Mouse (Mus musculus) stomach, postnatal 0 days (tissue): Measurements from ENCODE around the gene Ssh3. TPM values are rescaled to one million over a fixed set of nuclear protein-coding genes. Genes with fewer than 3 reads are reported as not detected.

ENCODE experiments used
- ATAC-seq: fragments of 200-750 bp; cut with Nextera tagmentation; 2 replicates; pipeline ENCODE4 v1.8.0; 2017; ENCODE audit not compliant: low FRiP score, low TSS enrichment
- DNase-seq: peaks from one replicate; pipeline ENCODE4 v3.0.0-alpha.2; 2016; ENCODE audit warnings: low spot score
- H3K27ac ChIP-seq: fragments of 300-500 bp; sonication (generic); replicated peaks from 2 replicates; pipeline ENCODE4 v1.5.1; 2014; ENCODE audit warnings: mild to moderate bottlenecking, control low read depth
- H3K27me3 ChIP-seq: fragments of 300-500 bp; sonication (generic); 2 replicates; pipeline ENCODE4 v1.6.1; 2014; ENCODE audit warnings: low read length; ENCODE audit not compliant: control insufficient read depth, insufficient read depth
- H3K36me3 ChIP-seq: fragments of 300-500 bp; sonication (generic); 2 replicates; pipeline ENCODE4 v1.6.1; 2014; ENCODE audit warnings: low read length, mixed read lengths; ENCODE audit not compliant: control insufficient read depth, insufficient read depth
- H3K4me1 ChIP-seq: fragments of 300-500 bp; sonication (generic); replicated peaks from 2 replicates; pipeline ENCODE4 v1.6.1; 2014; ENCODE audit warnings: antibody characterized with exemption; ENCODE audit not compliant: control insufficient read depth, insufficient read depth
- H3K4me2 ChIP-seq: fragments of 300-500 bp; sonication (generic); replicated peaks from 2 replicates; pipeline ENCODE4 v1.6.1; 2014; ENCODE audit warnings: low read depth, mild to moderate bottlenecking, control low read depth, moderate library complexity
- H3K4me3 ChIP-seq: fragments of 300-500 bp; sonication (generic); 2 replicates; pipeline ENCODE4 v1.5.1; 2014; ENCODE audit warnings: low read depth, low read length, control low read depth
- H3K9ac ChIP-seq: fragments of 300-500 bp; sonication (generic); 2 replicates; pipeline ENCODE4 v1.6.1; 2014; ENCODE audit warnings: mild to moderate bottlenecking, low read length, control low read depth, mixed read lengths
- H3K9me3 ChIP-seq: fragments of 300-500 bp; sonication (generic); 2 replicates; pipeline ENCODE4 v1.6.1; 2016; ENCODE audit warnings: low read length; ENCODE audit not compliant: control insufficient read depth
- CTCF ChIP-seq: IDR thresholded peaks from 2 replicates; pipeline ENCODE4 v1.5.1; 2016; ENCODE audit warnings: antibody characterized with exemption, low read depth, mild to moderate bottlenecking, moderate library complexity
- EP300 ChIP-seq: optimal IDR thresholded peaks from 2 replicates; pipeline ENCODE3; 2016; ENCODE audit warnings: antibody characterized with exemption
- WGBS: fragments of 180-500 bp; shearing (Covaris S2); extraction: QIAGEN DNeasy Blood & Tissue Kit; methylation state at CpG from one replicate; pipeline ENCODE4 v1.1.7; 2014; 5-methylcytosine and 5-hydroxymethylcytosine counted together
- polyA plus RNA-seq: library from polyadenylated mRNA; unstranded; fragments of >200 nt; fragmentation: Nextera tagmentation; extraction: Ambion mirVana; gene quantifications from 2 replicates; pipeline ENCODE4 v1.2.1, GENCODE M21; 2015

The Ssh3 gene
- polyA plus RNA-seq: 36.9 and 41.0 TPM in 2 replicates

DNA sequence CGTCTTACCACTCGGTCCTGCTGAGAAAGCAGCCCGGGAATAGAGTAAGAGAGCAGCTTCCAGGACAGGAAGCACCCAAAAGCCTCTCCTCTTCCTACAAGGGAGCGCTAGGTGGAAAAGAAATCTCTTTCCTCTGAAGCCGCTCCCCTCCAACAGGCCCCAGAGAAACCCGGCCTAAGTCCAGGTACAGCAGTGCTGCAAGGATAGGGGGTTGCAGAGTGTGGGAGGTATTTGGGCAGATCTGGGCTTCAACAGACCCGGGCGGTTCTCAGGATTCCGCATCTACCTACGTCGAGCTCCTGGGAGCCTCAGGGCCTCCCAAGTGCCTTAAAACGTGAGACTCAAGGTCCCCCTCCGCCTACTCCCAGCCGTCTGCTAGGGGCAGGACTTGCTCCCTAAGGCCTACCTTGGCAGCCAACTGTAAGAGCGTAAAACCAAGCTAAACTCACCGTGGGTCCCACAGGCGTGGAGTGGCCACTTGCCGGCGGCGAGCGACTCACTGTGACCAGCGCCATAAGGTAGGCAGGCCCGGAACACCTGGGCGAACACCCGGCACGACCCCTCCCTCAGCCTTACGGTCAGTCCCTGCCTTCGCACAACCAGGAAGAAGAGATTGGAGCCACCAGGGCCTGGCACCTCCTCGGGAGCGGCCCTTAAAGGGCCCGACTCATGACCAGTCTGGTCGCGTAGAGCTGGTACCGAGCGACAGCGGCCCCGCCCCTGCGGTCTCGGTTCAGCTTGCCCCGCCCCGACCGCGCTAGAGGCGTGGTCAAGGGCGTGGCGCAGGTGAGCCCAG is at the start of gene Ssh3:
Ssh3 (minus strand) TSS at position 615 of the 796 bp plus-strand sequence.
- H3K4me1 ChIP-seq: 0 out of 2 replicates have a peak, but pooled peaks cover 2% of the 10 kb centered on the region
- peak within 1 kb of the TSS; percentile 55 for H3K4me3 ChIP-seq
- WGBS: 7% methylated on average over 44 of the region's 46 CpGs
- H3K9ac ChIP-seq: peak within 1 kb of the TSS; percentile 72
- peak within 1 kb of the TSS; percentile 77 for H3K4me2 ChIP-seq
- ATAC-seq (peak; percentile 96), DNase-seq (peak; percentile 95)
- no peaks in the 10 kb centered on the region for H3K27me3 ChIP-seq
- H3K36me3 ChIP-seq: 0 out of 2 replicates have a peak, but pooled peaks cover 3% of the 10 kb centered on the region
- peak within 1 kb of the TSS; percentile 90 for H3K27ac ChIP-seq
- no peaks in the 10 kb centered on the region for H3K9me3 ChIP-seq
- TF ChIP-seq EP300 (no peak), CTCF (no peak)

DNA sequence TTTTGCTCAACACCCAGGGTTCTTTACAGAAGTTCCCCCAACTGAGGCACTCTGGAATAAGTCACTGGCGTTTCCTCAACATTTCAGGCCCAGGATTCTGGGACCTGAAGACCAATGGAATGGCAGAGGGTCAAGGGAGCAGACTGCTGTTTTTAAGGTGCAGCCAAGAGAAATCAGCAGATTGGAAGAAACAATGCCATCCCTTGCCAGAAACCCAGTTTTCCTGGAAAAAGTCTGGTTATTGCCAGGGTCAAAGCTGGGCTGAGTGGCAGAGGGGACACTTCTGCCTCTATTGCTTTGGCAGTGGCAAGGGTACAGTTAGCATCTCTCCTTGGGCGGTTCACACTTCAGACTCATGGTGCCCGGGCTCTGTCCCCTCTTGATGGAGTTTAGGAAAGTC is 48.2 kb upstream of the Ssh3 start:
- Histone ChIP-seq H3K36me3 (peaks cover 32% of the 10 kb centered on the region), H3K27me3 (no peaks in the 10 kb centered on the region), H3K27ac (no peak overlapping the region), H3K4me3 (no peak overlapping the region), H3K4me1 (no peaks in the 10 kb centered on the region), H3K4me2 (no peak overlapping the region), H3K9me3 (no peaks in the 10 kb centered on the region), H3K9ac (no peak overlapping the region)
- ATAC-seq (no peak), DNase-seq (no peak)
- TF ChIP-seq EP300: no peak
- TF ChIP-seq CTCF: no peak
- WGBS: 82% methylated on average over 3 of the region's 3 CpGs

DNA sequence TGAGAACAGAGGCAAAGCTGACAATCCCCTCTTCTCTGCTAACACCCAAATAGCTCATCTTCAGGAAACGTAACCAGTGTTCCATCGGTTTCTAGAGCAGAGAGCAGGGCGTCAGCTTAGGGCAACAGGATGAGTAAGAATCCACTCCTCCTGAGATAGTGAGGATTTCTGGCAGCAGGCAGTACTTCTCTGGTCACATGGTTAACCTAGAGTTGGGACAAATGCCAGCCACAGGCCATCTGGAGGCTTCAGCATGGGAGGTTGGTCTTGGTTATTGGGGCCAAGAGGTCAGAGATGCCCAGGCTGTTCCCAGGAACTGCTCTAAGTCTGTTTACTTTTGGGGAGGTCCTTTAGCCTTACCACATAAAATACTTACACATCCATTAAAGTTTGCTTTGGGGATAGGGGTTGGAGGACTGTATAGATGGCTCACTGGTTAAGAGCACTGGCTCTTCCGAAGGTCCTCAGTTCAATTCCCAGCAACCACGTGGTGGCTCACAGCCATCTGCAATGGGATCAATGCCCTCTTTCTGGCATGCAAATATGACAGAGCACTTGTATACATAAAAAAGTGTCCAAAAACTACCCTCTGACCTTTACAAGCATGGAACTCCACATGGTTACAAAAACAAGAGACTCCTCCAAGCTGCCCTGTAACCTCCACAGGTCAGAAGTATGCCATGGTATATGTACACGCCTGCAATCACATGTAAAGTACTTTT is 46.4 kb upstream of the Ssh3 start:
- H3K9ac ChIP-seq: no peak overlapping the region
- ATAC-seq: peak; percentile 66

DNA sequence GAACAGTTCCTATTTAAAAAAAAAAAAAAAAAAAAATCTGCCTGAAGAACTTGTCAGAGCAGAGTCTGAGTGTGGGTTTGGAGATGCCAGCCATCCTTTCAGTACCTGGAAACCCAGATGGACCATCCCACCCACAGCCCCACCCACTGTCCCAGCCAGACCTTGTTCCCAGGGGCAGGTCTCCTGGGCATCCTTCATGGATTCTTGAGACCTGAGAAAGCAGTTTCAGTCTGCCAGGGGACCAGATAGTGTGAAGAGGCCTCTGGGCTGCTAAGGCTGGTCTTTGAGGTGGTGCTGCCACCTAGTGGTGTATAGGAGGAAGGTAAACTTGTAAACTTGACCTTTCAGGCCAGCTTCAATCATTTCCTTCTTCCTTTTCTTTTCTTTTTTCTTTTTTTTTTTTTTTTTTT is 40.8 kb upstream of the Ssh3 start:
- Histone ChIP-seq H3K27ac (no peak overlapping the region), H3K27me3 (no peaks in the 10 kb centered on the region), H3K36me3 (no peaks in the 10 kb centered on the region), H3K4me2 (no peak overlapping the region), H3K4me1 (no peaks in the 10 kb centered on the region), H3K9me3 (no peaks in the 10 kb centered on the region), H3K4me3 (no peak overlapping the region), H3K9ac (no peak overlapping the region)
- TF ChIP-seq EP300 (no peak), CTCF (peak; percentile 88)
- DNase-seq: peak; percentile 60
- peak; percentile 25; the same call in 1 of the 2 replicates for ATAC-seq

More for the DNA sequence above, 46.4 kb upstream of the Ssh3 start:
- Histone ChIP-seq H3K27me3 (no peaks in the 10 kb centered on the region), H3K36me3 (peaks cover 22% of the 10 kb centered on the region), H3K4me2 (no peak overlapping the region), H3K4me3 (no peak overlapping the region), H3K9me3 (no peaks in the 10 kb centered on the region), H3K4me1 (no peaks in the 10 kb centered on the region), H3K27ac (0 out of 2 replicates have a peak overlapping the region, but pooled peaks have one; percentile 30)
- TF ChIP-seq EP300: no peak
- no peak for TF ChIP-seq CTCF
- WGBS: 55% methylated on average over 6 of the region's 6 CpGs
- peak; percentile 44 for DNase-seq

DNA sequence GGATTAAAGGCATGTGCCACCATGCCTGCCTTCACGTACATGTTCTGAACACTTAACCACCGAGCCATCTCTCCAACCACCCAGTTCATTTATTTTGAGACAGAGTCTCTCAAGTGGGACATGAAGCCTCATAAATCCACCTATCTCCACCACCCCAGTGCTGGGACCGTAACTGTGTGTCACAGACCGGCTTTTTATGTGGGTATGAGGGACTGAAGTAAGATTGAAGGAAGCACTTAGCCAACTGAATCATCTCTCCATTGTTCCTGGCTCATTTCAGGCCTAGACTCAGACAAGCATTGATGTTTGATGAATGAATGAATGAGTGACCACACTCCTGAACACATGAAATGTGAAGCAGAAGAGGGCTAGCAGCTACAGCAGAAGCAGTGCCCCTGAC is 40.3 kb upstream of the Ssh3 start:
- TF ChIP-seq CTCF: no peak
- no peak for TF ChIP-seq EP300

More for the DNA sequence above, 40.3 kb upstream of the Ssh3 start:
- no peak overlapping the region for H3K4me3 ChIP-seq
- no peaks in the 10 kb centered on the region for H3K36me3 ChIP-seq
- no peak overlapping the region for H3K4me2 ChIP-seq
- DNase-seq (no peak), ATAC-seq (no peak)
- no peaks in the 10 kb centered on the region for H3K4me1 ChIP-seq
- no peaks in the 10 kb centered on the region for H3K9me3 ChIP-seq
- H3K27ac ChIP-seq: no peak overlapping the region
- no peaks in the 10 kb centered on the region for H3K27me3 ChIP-seq
- H3K9ac ChIP-seq: no peak overlapping the region
- WGBS: 92% methylated on average over 4 of the region's 4 CpGs
